Mouse (Mus musculus) liver, embryonic 14.5 days (tissue): ENCODE measurements at regions not wholly inside any gene's neighbourhood (a gene's known extent, or its start where the extent isn't known, plus 50 kb on each side); places are given as distances from the start of the nearest gene placed in this dataset.

Experiments used
- ATAC-seq: fragments of 200-750 bp; cut with Nextera tagmentation; 2 replicates; pipeline ENCODE4 v1.8.0; 2017; ENCODE audit warnings: moderate number of reproducible peaks, mild to moderate bottlenecking, moderate library complexity; ENCODE audit not compliant: insufficient read depth
- DNase-seq, 3 experiments: peaks; one replicate each; pipeline ENCODE4 v3.0.0-alpha.2; 2012 to 2013; ENCODE audit warnings: low read depth in 3 of 3, low spot score in 3 of 3
- H3K27ac ChIP-seq: fragments of 300-500 bp; sonication (generic); 2 replicates; pipeline ENCODE4 v1.5.1; 2014; ENCODE audit warnings: moderate library complexity, mild to moderate bottlenecking, control low read depth, inconsistent platforms
- H3K27me3 ChIP-seq: fragments of 300-500 bp; sonication (generic); 2 replicates; pipeline ENCODE4 v1.6.1; 2014; ENCODE audit warnings: mild to moderate bottlenecking, low read length, moderate library complexity; ENCODE audit not compliant: control insufficient read depth, insufficient read depth
- H3K36me3 ChIP-seq: fragments of 300-500 bp; sonication (generic); replicated peaks from 2 replicates; pipeline ENCODE4 v1.6.1; 2014; ENCODE audit warnings: low read depth; ENCODE audit not compliant: control insufficient read depth, insufficient read depth
- H3K4me1 ChIP-seq, 2 experiments: fragments of 200-500 bp in 1 of 2; fragments of 300-500 bp in 1 of 2; sonication (generic) in 1 of 2; replicated peaks; 2 replicates each; pipeline ENCODE4 v1.6.1; 2012 to 2014; ENCODE audit warnings: antibody characterized with exemption in 1 of 2, inconsistent platforms in 1 of 2, low read length in 1 of 2; ENCODE audit not compliant: control insufficient read depth in 2 of 2, insufficient read depth in 2 of 2
- H3K4me2 ChIP-seq: fragments of 300-500 bp; sonication (generic); 2 replicates; pipeline ENCODE4 v1.6.1; 2014; ENCODE audit warnings: low read depth, mild to moderate bottlenecking, control low read depth, moderate library complexity
- H3K4me3 ChIP-seq, 2 experiments: fragments of 200-500 bp in 1 of 2; fragments of 300-500 bp in 1 of 2; sonication (generic) in 1 of 2; 2 replicates each; pipeline ENCODE4 v1.5.1; 2012 to 2014; ENCODE audit warnings: low read depth in 2 of 2, low read length in 2 of 2, mild to moderate bottlenecking in 2 of 2, control low read depth in 1 of 2, inconsistent platforms in 1 of 2, moderate library complexity in 1 of 2; ENCODE audit not compliant: insufficient read depth in 1 of 2
- H3K9ac ChIP-seq: fragments of 300-500 bp; sonication (generic); replicated peaks from 2 replicates; pipeline ENCODE4 v1.6.1; 2014; ENCODE audit warnings: mild to moderate bottlenecking, control low read depth, moderate library complexity
- H3K9me3 ChIP-seq: fragments of 300-500 bp; sonication (generic); 2 replicates; pipeline ENCODE4 v1.6.1; 2016; ENCODE audit warnings: low read length, mixed read lengths; ENCODE audit not compliant: control insufficient read depth
- CTCF ChIP-seq: IDR thresholded peaks from 2 replicates; pipeline ENCODE4 v1.5.1; 2016; ENCODE audit warnings: antibody characterized with exemption, low read depth, control low read depth
- EP300 ChIP-seq: IDR thresholded peaks from 2 replicates; pipeline ENCODE4 v1.6.1; 2016; ENCODE audit warnings: antibody characterized with exemption, low read depth
- WGBS: fragments of 180-500 bp; shearing (Covaris S2); extraction: QIAGEN DNeasy Blood & Tissue Kit; methylation state at CpG from one replicate; pipeline ENCODE4 v1.1.7; 2014; ENCODE audit not compliant: insufficient replicate concordance; 5-methylcytosine and 5-hydroxymethylcytosine counted together

- no peaks in the 10 kb centered on the region for H3K9me3 ChIP-seq
- H3K4me1 ChIP-seq = no peaks in the 10 kb centered on the region
- no peak for TF ChIP-seq CTCF
- TF ChIP-seq EP300 = no peak
- H3K4me3 ChIP-seq = no peak overlapping the region
- no peaks in the 10 kb centered on the region for H3K27me3 ChIP-seq
- ATAC-seq = no peak
- WGBS = 26% methylated on average over 1 of the region's 1 CpGs
- H3K4me2 ChIP-seq = no peak overlapping the region
- DNase-seq = no peak
- no peak overlapping the region for H3K9ac ChIP-seq
- H3K36me3 ChIP-seq = no peaks in the 10 kb centered on the region
- no peak overlapping the region for H3K27ac ChIP-seq
Observed at GRCm38 (mm10) chr17:76032710-76033109, 481.0 kb upstream of the Fam98a start.

DNA sequence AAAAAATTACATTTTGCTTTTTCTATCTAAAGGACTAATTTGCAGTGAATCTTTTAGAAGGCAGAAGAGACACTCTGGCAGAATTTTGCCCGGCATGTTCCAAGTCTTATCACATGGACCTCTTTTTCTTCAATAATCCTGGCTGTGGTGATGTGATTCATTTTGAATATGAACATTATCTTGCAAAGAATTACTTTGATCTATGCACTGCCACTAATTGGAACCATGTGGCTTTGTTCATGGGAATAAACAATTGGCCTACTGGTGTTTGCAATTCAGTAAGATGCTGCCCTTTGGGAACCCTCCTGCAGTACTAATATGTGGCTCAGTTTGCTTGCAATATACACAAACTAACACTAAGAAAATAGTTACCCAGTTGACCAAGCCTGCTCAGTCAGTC, 456.3 kb upstream of the Fam98a start:
- 43% methylated on average over 1 of the region's 1 CpGs for WGBS
- DNase-seq (no peak), ATAC-seq (no peak)
- no peaks in the 10 kb centered on the region for H3K4me1 ChIP-seq
- no peak overlapping the region for H3K4me3 ChIP-seq
- no peaks in the 10 kb centered on the region for H3K36me3 ChIP-seq
- H3K9me3 ChIP-seq = no peaks in the 10 kb centered on the region
- H3K27me3 ChIP-seq = no peaks in the 10 kb centered on the region
- no peak for TF ChIP-seq EP300
- no peak for TF ChIP-seq CTCF
- no peak overlapping the region for H3K27ac ChIP-seq
- no peak overlapping the region for H3K4me2 ChIP-seq
- no peak overlapping the region for H3K9ac ChIP-seq

- Histone ChIP-seq H3K27me3 (no peaks in the 10 kb centered on the region), H3K36me3 (no peaks in the 10 kb centered on the region), H3K4me1 (no peaks in the 10 kb centered on the region), H3K9ac (no peak overlapping the region), H3K4me3 (no peak overlapping the region), H3K27ac (no peak overlapping the region), H3K9me3 (no peaks in the 10 kb centered on the region), H3K4me2 (no peak overlapping the region)
- ATAC-seq (no peak), DNase-seq (no peak)
- TF ChIP-seq CTCF (no peak), EP300 (no peak)
Observed at GRCm38 (mm10) chr17:76002836-76003235, 451.1 kb upstream of the Fam98a start.

DNA sequence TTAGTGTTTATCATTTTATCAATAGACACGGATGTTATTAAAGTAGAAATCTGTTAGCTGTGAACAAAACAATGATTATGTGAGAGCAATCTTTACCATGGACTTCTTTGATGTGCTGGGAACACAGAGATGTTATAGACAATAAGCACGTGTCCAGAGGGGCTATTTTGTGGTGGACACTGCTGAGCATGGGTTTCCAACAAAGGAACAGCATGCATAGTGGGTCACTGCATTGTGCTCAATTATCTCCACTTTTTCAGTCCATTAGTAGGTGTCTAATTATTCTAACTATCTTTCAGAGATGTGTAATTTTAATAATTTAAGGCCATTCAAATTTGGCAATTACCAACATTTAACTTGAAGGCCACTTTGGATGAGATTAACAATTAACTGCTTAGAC, 409.6 kb upstream of the Fam98a start:
- WGBS = 36% methylated on average over 2 of the region's 2 CpGs

GRCm38 (mm10) chr17:75936686-75937380, 385.1 kb upstream of the Fam98a start:
- Histone ChIP-seq H3K27me3 (no peaks in the 10 kb centered on the region), H3K27ac (no peak overlapping the region), H3K36me3 (no peaks in the 10 kb centered on the region), H3K9me3 (no peaks in the 10 kb centered on the region), H3K4me2 (no peak overlapping the region), H3K4me1 (no peaks in the 10 kb centered on the region), H3K9ac (no peak overlapping the region), H3K4me3 (no peak overlapping the region)
- ATAC-seq (no peak), DNase-seq (no peak)
- TF ChIP-seq EP300 (no peak), CTCF (no peak)
- WGBS = 49% methylated on average over 6 of the region's 6 CpGs

More for the DNA sequence above, 409.6 kb upstream of the Fam98a start:
- H3K4me3 ChIP-seq = no peak overlapping the region
- no peak overlapping the region for H3K4me2 ChIP-seq
- no peak overlapping the region for H3K9ac ChIP-seq
- H3K27me3 ChIP-seq = no peaks in the 10 kb centered on the region
- ATAC-seq (no peak), DNase-seq (no peak)
- no peaks in the 10 kb centered on the region for H3K36me3 ChIP-seq
- H3K27ac ChIP-seq = no peak overlapping the region
- H3K9me3 ChIP-seq = no peaks in the 10 kb centered on the region
- H3K4me1 ChIP-seq = no peaks in the 10 kb centered on the region
- TF ChIP-seq EP300 (no peak), CTCF (no peak)
